Mouse (Mus musculus): ENCODE data around the gene Klhdc7b. TPM values are rescaled to one million over a fixed set of nuclear protein-coding genes. Genes with fewer than 3 reads are reported as not detected.

Klhdc7b gene
- total and polyA plus RNA-seq, 3 experiments: not detected

GRCm38 (mm10) chr15:89365141-89365551 lies 19.6 kb upstream of the Klhdc7b start:
- H3K36me3 ChIP-seq (replicated peaks in 1 of 2; ENCODE audit: control insufficient read depth in 1 of 2, insufficient read depth in 1 of 2, low read length in 1 of 2): peaks cover 99% of the 10 kb centered on the region in 2 experiments
- H3K79me2 ChIP-seq (replicated peaks; ENCODE audit: control insufficient read depth, extremely low read depth, insufficient read depth, poor library complexity, severe bottlenecking): peaks cover 23% of the 10 kb centered on the region
- H3K4me1 ChIP-seq (ENCODE audit: control insufficient read depth in 1 of 2, insufficient read depth in 2 of 2): no peaks in the 10 kb centered on the region
- H3K4me3 ChIP-seq (replicated peaks in 1 of 3; ENCODE audit: low read depth in 2 of 3, low read length in 2 of 3, poor library complexity in 1 of 3): no peak overlapping the region
- TF ChIP-seq JUN (IDR thresholded peaks at IDR 0.05; ENCODE audit: insufficient read depth, low read depth, low read length) (no peak), CTCF (conservative IDR thresholded peaks at IDR 0.05 in 1 of 2, IDR thresholded peaks at IDR 0.05 in 1 of 2; ENCODE audit: low read depth in 2 of 2, low read length in 2 of 2) (no peak), TBP (conservative IDR thresholded peaks at IDR 0.05; ENCODE audit: low read depth, low read length) (no peak), MXI1 (IDR thresholded peaks at IDR 0.05; ENCODE audit: low read depth, low read length) (no peak), MYC (IDR thresholded peaks at IDR 0.05; ENCODE audit: low read depth, low read length) (no peak), NELFE (IDR thresholded peaks at IDR 0.05; ENCODE audit: low read depth, low read length) (no peak), POLR2A (IDR thresholded peaks at IDR 0.05; ENCODE audit: low read depth, low read length) (no peak), SMC3 (IDR thresholded peaks at IDR 0.05; ENCODE audit: low read depth, low read length) (no peak), CHD2 (IDR thresholded peaks at IDR 0.05; ENCODE audit: low read length) (no peak), TCF12 (IDR thresholded peaks at IDR 0.05; ENCODE audit: low read depth, low read length) (no peak), ZNF384 (IDR thresholded peaks at IDR 0.05; ENCODE audit: low read depth, low read length) (no peak)
- no peaks in the 10 kb centered on the region for H3K27me3 ChIP-seq (replicated peaks)
- H3K9ac ChIP-seq (ENCODE audit: insufficient read depth, low read depth): no peak overlapping the region
- in situ Hi-C loops (cut with MboI; ENCODE audit: low pct_ligation_motif_present, low pct_unique_long_range_greater_than_20kb, low sequenced_read_pairs) (loop anchor here (25.0 kb wide), 1 partner anchor 253 kb away; the partner anchor contains the start of gene Tubgcp6), dilution Hi-C loops (cut with MboI; ENCODE audit: extremely low pct_ligation_motif_present, extremely low pct_unique_long_range_greater_than_20kb, low sequenced_read_pairs) (no loop called here)
- DNase-seq (ENCODE audit: extremely low read depth): no peak
- no peak overlapping the region for H3K4me2 ChIP-seq (ENCODE audit: insufficient read depth, low read depth, poor library complexity, severe bottlenecking)
- H3K9me3 ChIP-seq (replicated peaks; ENCODE audit: low read length): no peaks in the 10 kb centered on the region
- no peak overlapping the region for H3K27ac ChIP-seq (ENCODE audit: insufficient read depth, low read depth)

DNA sequence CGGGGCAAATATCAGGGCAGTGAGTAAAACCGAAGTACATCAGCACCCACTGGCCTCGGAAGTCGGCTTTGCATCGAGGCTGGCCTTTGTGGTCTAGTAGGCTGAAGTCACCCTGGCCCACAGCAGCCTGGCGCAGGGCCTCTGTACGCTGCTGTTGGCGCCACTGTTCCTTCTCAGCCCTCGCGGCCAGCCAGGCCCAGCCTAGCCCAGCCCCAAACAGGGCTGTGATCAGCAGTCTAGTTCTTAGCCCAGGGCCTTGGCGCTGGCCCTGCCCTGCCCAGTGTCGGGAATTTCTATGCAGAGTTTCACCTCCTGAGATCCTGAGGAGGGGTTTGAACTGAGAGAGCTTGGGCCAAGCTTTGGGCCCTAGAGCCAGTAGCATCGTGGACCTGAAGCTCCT lies 12.6 kb upstream of the Klhdc7b start:
- no peaks in the 10 kb centered on the region for H3K79me2 ChIP-seq (replicated peaks; ENCODE audit: control insufficient read depth, extremely low read depth, insufficient read depth, poor library complexity, severe bottlenecking)
- H3K27ac ChIP-seq (ENCODE audit: insufficient read depth, low read depth): no peak overlapping the region
- H3K9me3 ChIP-seq (replicated peaks; ENCODE audit: low read length): no peaks in the 10 kb centered on the region
- peaks cover 55 to 58% of the 10 kb centered on the region in 2 experiments for H3K36me3 ChIP-seq (replicated peaks in 1 of 2; ENCODE audit: control insufficient read depth in 1 of 2, insufficient read depth in 1 of 2, low read length in 1 of 2)
- peaks cover 0 to 26% of the 10 kb centered on the region in 2 experiments; a peak in 2 of 4 replicates for H3K4me1 ChIP-seq (ENCODE audit: control insufficient read depth in 1 of 2, insufficient read depth in 2 of 2)
- no peak for DNase-seq (ENCODE audit: extremely low read depth)
- no peak overlapping the region for H3K9ac ChIP-seq (ENCODE audit: insufficient read depth, low read depth)
- H3K4me2 ChIP-seq (ENCODE audit: insufficient read depth, low read depth, poor library complexity, severe bottlenecking): no peak overlapping the region
- TF ChIP-seq ZKSCAN1 (IDR thresholded peaks at IDR 0.05; ENCODE audit: borderline replicate concordance, low read depth, low read length) (no peak), POLR2A (IDR thresholded peaks at IDR 0.05; ENCODE audit: low read depth, low read length) (0 out of 2 replicates have a peak, but pooled peaks have one; percentile 3)
- no peaks in the 10 kb centered on the region for H3K27me3 ChIP-seq (replicated peaks)
- in situ Hi-C loops (cut with MboI; ENCODE audit: low pct_ligation_motif_present, low pct_unique_long_range_greater_than_20kb, low sequenced_read_pairs) (loop anchor here (25.0 kb wide), 1 partner anchor 260 kb away; the partner anchor contains the start of gene Tubgcp6), dilution Hi-C loops (cut with MboI; ENCODE audit: extremely low pct_ligation_motif_present, extremely low pct_unique_long_range_greater_than_20kb, low sequenced_read_pairs) (no loop called here)
- H3K4me3 ChIP-seq (replicated peaks in 1 of 3; ENCODE audit: low read depth in 2 of 3, low read length in 2 of 3, poor library complexity in 1 of 3): no peak overlapping the region

- H3K36me3 ChIP-seq (replicated peaks in 1 of 2; ENCODE audit: control insufficient read depth in 1 of 2, insufficient read depth in 1 of 2, low read length in 1 of 2): peaks cover 51 to 54% of the 10 kb centered on the region in 2 experiments
- H3K9me3 ChIP-seq (replicated peaks; ENCODE audit: low read length): no peaks in the 10 kb centered on the region
- H3K27ac ChIP-seq (ENCODE audit: insufficient read depth, low read depth): no peak overlapping the region
- H3K27me3 ChIP-seq (replicated peaks): no peaks in the 10 kb centered on the region
- DNase-seq (ENCODE audit: extremely low read depth): no peak
- dilution Hi-C loops (cut with MboI; ENCODE audit: extremely low pct_ligation_motif_present, extremely low pct_unique_long_range_greater_than_20kb, low sequenced_read_pairs) (no loop called here), in situ Hi-C loops (cut with MboI; ENCODE audit: low pct_ligation_motif_present, low pct_unique_long_range_greater_than_20kb, low sequenced_read_pairs) (loop anchor here (25.0 kb wide), 1 partner anchor 260 kb away; the partner anchor contains the start of gene Tubgcp6)
- no peak for TF ChIP-seq KAT2A (IDR thresholded peaks at IDR 0.05; ENCODE audit: insufficient replicate concordance, low read length)
- no peak for TF ChIP-seq RCOR1 (conservative IDR thresholded peaks at IDR 0.05; ENCODE audit: low read depth, low read length)
- TF ChIP-seq SIN3A (IDR thresholded peaks at IDR 0.05; ENCODE audit: low read length): no peak
- no peak for TF ChIP-seq SMC3 (IDR thresholded peaks at IDR 0.05; ENCODE audit: low read depth, low read length)
- 0 out of 2 replicates have a peak, but pooled peaks have one; percentile 11 for TF ChIP-seq CHD2 (IDR thresholded peaks at IDR 0.05; ENCODE audit: low read length)
- TF ChIP-seq IRF4 (IDR thresholded peaks at IDR 0.05; ENCODE audit: low read depth, low read length): no peak
- no peak for TF ChIP-seq JUND (conservative IDR thresholded peaks at IDR 0.05; ENCODE audit: low read depth, low read length)
- H3K79me2 ChIP-seq (replicated peaks; ENCODE audit: control insufficient read depth, extremely low read depth, insufficient read depth, poor library complexity, severe bottlenecking): no peaks in the 10 kb centered on the region
- peak overlapping the region; percentile 65; the same call in 1 of the 2 replicates for H3K4me2 ChIP-seq (ENCODE audit: insufficient read depth, low read depth, poor library complexity, severe bottlenecking)
- no peak overlapping the region for H3K9ac ChIP-seq (ENCODE audit: insufficient read depth, low read depth)
- H3K4me3 ChIP-seq (replicated peaks in 1 of 3; ENCODE audit: low read depth in 2 of 3, low read length in 2 of 3, poor library complexity in 1 of 3): peak overlapping the region in 1 of 3 experiments; percentile 81
- H3K4me1 ChIP-seq (ENCODE audit: control insufficient read depth in 1 of 2, insufficient read depth in 2 of 2): peaks cover 0 to 26% of the 10 kb centered on the region in 2 experiments; a peak in 2 of 4 replicates
Observed at GRCm38 (mm10) chr15:89372536-89372935, 12.2 kb upstream of the Klhdc7b start.
